Mouse (Mus musculus): ENCODE results near the gene Mrpl1. TPM values are rescaled to one million over a fixed set of nuclear protein-coding genes. Genes with fewer than 3 reads are reported as not detected.
A peak's percentile ranks its signal among the peaks of the same experiment; 100 is the strongest.

Gene Mrpl1
- total RNA-seq (2021), result 10 to 100 TPM; 24.1 to 27.5 TPM
- long read RNA-seq, experiment 1, transcript Mrpl1-201 (9 exons, 3,431 nt), result major isoform, 36 of 43 reads
- long read RNA-seq, experiment 1, partial matches to known transcripts, result 4 of 43 reads
- long read RNA-seq, experiment 1, other reads (novel, unspliced or antisense), result 3 of 43 reads
- long read RNA-seq, experiment 2, transcript Mrpl1-201 (9 exons, 3,431 nt), result major isoform, 29 of 35 reads
- long read RNA-seq, experiment 2, partial matches to known transcripts, result 3 of 35 reads
- long read RNA-seq, experiment 2, other reads (novel, unspliced or antisense), result 3 of 35 reads

DNA sequence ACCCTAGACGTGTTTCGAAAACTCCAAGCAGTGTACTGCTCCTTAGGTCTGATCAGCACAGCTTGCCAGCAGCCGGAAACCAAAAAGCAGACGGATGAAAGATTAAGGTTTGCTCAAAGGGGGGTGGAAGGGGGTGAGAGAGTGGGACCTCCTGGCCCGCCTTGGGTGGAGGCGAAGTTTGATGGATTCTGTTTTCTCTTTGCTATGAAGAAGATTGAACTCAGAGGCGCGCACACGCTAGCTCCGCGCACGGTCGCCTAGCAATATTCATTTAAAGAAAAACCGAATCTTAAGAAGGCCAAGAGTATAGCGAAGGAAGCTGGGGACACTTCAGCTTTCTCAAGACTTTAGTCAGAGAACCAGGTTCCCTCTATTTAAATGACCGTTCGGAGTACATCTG lies at the start of gene Mrpl1:
Gene Mrpl1, plus strand, starts transcription at position 35 of the 400 bp plus-strand sequence.
- peak; percentile 49 for DNase-seq

DNA sequence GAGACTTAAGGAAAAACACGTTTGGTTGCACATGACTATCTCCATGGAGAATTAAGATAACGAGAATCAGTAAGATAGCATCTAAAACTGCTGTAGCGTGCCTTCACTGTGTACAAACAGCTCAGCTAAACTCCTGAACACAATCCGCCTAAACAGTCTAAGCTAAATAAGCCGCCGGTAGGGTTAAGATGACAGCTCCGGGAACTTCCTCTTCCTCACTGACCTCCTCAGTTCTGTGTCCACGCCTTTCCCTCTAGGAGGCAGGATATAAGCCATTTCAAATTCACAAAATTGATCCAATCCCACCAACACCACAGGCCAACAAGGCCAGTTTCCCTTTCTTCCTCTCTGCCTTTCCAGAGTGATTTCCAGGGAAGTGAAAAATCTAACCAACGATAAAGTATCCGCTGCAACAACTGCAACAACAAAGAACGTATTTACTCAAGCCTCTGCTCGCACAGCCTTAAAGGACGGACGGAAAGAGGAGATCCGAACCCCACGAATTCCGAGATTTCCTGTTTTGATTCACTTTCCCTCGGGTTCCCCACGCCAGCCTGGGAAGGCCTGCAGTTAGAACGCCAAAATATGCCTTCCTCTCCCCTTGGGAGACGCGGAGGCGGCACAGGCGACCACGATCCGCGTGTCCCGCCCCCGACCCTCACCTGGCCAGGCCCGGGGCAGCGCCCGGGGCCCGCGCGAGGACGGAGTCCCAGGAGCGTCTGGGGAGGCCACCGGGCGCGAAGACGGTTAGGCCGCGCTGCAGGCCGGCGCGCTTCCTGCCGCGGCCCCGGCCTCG lies 48.6 kb upstream of the Mrpl1 start:
- DNase-seq, result peak; percentile 59

DNA sequence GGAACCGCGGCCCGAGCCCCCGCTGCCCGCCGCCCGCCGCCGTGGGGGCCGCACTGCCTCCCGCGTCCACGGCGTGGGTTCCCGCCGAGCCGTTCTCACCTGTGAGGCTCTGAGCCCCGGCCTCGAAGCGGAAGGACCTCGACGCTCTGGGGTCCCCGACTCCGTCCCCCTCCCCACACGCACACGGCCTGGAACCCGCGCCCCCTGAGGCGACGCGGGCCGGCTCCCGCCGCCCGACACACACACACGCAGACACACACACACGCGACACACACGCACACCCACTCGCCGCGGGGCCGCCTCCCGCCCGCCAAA lies 48.1 kb upstream of the Mrpl1 start:
- DNase-seq, result no peak

DNA sequence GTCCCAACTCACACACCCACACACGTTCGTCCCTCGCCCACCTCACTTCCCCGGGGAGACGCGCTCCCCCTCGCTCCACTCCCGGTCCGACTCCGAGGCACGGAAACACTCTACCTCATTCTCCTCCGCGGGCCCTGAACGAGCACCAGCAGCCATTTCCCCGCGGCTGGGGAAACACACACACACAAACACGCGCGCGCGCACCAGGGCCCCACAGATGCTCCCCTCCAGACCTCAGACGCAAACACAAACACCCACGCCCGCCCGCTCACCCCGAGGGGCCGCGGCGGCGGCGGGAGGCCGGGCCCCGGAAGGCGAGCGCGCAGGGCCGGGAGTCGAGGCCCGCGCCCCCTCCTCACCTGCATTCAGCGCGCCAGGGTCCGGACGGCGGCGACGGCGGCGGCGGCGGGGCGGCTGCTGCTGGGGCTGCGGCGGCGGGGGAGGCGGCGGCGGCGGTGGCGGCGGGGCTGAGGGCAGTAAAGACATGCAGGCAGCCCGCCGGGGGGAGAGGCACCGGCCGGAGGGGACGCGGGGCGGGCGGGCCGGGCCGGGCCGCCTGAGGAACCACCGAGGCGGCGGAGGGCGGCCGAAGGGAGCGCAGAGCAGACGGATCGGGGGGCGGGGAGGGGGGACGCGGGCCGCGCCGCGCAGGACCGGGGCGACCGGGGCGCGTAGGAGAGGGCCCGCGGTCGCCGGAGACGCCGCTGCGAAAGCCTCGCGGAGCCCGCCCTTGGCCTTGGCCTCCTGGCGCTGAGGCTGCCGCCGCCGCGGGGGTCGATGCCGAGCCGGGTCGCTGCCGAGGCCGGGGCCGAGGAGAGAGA lies 47.5 kb upstream of the Mrpl1 start:
- peak; percentile 68 for DNase-seq

DNA sequence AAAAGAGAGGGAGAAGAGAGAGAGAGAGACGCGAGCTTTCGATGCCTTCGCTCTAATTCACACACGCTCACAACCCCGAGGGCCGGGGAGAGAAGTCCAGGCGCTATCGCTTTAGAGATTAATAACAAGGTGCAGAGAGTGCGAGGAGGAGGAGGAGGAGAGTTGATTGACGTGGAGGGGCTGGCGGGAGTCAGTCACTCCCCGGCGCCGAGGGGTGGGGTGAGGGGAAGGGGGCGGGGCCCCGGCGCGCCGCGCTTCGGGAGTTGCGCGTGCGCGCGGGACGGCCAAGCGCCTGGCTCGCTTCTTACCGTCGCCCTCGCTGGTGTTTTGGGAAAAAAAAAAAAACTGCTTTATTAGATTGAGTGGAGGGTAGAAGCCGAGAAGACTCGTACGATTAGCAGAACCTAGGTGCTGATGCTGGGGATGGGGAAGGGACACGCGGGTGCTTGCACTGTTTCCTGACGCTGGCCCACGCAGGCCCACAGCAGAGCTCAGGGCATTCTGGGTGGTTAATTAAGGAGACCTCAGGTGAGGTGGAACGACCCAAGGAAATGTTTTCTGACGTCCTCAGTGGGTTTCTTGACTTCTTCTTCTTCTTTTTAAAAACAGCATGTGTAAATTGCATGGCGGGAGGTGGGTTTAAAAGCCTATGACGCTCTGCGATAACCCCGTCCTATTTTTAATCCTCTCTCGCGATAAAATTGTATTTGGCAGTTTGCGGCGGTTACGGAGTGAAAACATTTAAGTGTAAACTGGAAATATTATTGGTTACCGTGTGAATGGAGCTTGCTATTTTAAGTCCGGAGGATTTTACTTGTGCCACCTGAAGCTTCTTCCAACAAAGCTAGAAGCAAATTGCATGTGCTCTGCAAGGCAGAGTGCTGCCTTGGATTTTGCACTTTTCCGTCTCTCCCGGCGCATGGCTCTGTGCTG lies 46.6 kb upstream of the Mrpl1 start:
- DNase-seq, result peak; percentile 93

DNA sequence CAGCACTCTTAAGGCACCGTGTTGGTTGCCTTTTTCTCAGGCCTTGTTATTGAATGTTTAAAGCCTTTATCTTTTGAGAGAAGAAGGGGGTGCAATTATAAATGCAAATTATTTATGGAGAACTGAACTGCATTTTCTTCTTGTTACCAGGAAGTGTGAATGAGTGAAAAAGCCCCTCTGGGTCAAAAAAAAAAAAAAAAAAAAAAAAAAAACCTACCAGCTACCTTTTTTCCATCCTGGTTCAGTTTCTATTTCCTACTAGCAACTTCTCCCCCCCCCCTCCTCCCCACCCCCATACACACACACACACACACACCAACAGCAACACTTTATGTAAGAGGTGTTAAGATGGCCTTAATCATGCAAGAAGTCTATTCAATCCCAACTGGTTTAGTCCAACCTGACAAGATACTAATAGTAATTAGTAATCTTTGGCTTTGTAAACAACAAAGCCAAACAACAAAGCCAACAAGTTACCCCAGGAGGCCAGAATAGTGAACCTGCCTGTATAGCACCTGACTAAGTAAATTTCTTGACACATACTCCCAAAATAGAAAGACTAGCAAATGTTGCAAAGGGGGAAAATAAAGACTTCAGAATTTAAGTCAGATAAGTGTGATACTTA lies 45.8 kb upstream of the Mrpl1 start:
- DNase-seq, result no peak

DNA sequence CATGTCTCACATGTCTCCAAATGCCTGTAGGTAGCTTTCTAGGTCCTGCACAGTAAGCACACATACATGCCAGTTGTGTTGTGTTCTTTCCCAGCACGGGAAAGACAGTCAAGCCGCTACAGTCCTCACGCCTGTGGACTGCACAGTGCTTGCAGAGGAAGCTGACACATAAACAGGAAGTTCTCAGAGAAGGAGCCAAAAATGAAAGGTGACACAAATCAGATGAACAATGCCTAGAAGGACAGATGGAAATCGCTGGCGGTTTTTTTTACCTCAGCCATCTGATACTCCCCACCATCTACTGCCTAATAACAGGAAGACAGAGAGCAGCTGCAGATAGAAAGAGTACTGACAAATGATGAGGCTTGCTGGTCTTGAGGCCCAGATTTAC lies 45.3 kb upstream of the Mrpl1 start, which contains the start of gene Cnot6l:
Gene Cnot6l, minus strand, starts transcription at position 151 of the 391 bp plus-strand sequence.
- DNase-seq, result peak; percentile 37

DNA sequence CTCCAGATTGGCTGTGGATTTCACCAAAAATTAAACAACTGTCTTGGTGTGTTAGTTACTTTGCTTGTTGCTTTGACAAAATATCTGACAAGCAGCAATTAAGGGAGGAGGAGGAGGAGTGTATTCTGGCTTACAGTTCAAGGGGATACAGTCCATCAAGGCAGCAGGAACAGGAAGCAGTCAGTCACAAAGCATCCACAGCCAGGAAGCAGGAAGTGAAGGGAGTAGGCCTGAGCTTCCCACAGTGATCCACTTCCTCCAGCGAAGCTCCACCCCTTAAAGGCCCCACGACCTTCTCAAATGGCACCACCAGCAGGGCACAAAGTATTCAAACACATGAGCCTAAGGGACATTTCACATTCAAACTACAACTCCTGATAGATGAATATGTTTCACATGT lies 42.5 kb upstream of the Mrpl1 start:
- DNase-seq, result no peak

DNA sequence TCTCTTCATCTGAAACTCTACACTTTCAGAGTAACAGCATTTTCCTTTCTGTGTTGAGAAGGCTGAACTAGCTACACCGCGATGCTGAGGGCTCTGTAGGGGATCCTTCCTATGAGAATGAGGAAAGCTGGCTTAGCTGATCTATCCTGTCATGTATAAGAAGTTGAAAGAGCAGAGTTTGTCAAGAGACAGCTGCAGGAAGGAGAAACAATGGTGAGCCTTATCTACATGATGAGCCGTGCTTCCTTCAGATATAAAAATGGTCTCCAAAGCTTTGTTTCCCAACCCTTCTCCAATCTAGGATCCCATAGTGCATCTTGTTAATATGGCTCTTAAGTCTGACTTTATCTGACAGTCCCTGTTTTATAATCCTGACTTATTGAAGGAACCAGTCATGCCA lies 38.9 kb upstream of the Mrpl1 start:
- DNase-seq, result no peak

DNA sequence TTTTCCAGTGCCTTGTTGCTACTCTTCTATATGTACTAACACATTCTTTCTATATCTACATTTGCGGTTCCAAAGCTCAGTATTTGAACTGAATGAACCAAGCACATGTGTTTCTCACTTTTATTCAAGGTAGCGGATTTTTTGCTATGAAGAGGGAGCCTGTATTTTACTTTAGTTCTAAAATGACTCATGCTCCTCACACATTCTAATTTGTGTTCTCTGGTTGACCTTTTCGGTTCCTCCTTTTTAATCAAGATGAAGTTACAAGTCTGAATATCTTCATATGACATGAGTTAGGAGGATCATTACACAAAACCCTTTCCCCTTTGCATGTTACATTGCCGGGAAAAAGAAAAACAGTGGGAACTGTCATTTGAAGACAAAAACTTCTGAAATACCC lies 37.5 kb upstream of the Mrpl1 start:
- DNase-seq, result no peak

DNA sequence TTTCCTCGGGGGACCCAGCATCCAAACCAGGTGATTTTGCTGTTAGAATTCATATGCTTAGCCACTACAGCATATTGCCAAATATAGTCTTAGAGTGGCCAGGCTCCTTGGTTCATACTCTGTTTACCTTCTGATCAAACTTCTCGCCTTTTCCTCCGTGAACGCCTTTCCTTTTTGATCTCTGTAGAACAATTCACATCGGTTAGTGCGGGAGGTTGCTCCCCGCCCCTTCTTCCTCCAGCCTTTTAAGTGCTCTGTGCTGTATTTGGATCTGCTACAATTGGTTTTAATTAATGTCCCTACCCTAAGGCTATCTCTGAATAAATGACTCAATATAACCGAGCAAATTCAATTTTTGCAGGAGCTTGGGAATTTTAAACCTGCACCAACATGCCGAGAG lies 33.2 kb upstream of the Mrpl1 start:
- no peak for DNase-seq

DNA sequence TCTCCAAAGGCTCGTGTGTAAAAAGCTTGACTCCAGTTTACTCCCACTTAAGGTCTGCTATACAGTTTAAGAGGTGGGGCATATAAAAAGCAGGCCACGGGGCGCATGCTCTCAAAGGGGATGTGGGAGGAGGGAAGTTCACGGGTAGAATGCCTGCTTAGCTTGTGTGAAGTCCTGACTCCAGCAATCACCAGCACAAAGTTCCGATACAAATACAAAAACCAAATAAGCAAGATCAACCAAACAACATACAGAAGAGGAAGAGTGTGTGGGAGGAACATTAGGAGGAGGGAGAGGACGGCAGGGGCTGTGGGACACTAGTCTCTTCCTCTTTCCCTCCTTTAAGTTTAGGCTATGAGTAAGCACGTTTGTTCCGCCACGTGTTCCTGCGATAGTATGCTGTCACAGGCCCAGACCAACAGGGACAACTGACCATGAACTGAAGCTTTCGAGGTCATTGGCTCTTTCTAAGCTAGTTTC lies 32.4 kb upstream of the Mrpl1 start:
- DNase-seq, result no peak

DNA sequence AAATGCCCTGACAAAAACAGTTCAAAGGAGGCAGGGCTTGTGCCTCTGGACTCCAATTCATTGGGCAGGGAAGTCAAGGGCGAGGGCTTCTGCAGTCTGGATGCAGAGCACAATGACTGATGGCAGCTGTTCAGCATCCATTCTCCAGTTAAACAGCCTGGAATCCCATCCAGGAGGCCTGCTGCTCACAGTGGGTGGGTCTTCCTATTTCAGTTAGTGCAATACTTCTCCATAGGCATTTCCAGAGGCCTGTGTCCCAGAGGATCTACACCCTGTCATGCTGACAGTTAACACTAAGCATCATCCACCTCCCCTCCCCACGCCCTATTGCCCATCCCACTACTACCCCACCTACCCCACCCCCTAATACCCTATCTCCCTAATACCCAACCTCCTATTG lies 26.1 kb upstream of the Mrpl1 start:
- no peak for DNase-seq

DNA sequence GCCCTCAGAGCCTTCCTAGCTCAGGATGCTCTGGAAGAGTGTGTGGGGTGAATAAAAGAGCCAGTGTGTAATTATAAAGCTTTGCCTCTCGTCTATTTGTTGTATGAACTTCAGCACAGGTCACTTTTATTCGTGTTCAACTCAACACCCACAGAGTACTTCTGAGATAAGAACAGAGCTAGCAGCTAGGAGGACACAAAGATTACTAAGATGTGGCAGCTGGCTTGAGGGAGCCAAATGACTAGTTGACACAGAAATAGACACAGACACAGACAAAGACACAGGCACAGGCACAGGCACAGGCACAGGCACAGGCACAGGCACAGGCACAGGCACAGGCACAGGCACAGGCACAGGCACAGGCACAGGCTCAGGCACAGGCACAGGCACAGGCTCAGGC lies 25.3 kb upstream of the Mrpl1 start:
- no peak for DNase-seq

DNA sequence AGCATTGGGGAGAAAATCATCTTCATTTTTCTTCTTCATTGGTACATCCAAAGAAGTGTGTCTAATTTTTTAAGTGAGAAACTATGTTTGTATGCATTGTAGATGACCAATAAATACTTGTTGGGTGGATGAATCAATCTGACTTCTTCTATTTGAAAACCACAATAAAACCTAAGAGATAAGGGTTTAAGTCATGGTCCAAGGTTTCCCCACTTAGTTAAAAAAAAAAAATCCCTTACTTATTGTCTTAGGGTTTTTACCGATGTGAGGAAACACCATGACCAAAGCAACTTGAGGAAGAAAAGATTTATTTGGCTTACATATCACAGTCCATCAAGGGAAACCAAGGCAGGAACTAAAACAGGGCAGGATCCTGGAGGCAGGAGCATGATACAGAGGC lies 19.5 kb upstream of the Mrpl1 start:
- DNase-seq, result no peak

DNA sequence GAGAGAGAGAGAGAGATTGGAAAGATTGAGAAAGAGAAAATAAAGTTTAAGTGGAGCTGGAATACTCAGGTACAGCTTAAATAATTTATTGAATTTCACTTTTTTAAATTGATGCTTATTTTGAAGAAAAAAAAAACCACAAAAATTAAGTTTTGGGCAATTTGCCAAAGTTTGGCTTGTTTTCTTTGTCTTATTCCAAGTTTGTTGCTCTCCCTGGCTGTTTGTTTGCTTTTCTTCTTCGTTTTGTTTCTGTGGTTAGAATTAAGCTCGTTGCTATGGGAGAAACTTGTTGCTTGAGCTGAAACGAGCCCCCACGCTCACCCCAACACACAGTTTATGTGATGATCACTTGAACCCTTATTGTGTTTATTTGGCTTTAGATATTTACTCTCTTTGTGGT lies 18.0 kb upstream of the Mrpl1 start:
- DNase-seq, result no peak

DNA sequence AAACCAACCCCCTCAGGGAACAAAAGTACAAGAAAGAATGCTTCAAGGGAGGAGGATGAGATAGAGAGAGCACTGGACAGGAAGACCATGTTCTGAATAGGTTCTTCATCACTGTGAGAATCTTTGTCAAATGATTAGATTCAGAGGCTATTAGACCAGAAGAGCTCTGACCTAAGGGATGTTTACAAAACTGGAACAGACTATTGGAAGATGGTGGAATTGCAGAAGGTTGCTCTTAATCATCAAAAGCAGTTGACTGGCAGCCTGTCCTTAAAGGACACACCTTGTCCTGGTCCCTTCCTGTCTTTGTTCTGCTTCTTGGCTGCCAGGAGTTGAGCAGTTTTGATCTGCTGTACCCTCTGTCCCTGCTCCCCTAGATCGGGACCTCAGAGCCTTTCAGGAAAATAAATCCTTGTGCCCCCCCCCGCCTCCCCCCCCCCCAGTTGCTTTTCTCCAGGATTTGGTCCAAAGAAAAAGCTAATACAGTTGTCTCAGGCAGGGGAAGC lies 12.7 kb upstream of the Mrpl1 start:
- no peak for DNase-seq

DNA sequence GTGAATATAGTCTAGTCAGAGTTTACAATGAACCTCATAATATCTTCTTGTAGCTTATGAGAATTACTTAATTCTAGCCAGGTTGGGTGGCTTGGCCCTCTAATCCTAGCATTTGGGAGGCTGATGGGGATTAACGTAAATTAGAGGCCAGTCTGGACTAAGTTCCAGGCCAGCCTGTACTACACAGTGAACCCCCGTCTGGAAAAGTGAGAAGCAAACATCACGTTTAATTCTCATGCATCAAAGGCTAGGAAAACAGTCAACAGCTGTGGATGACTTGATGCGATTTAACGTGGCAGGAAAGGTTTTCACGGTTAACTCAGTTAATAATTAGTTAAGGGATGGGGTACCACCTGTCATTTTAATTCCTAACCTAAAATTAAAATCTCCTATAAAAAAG lies 11.0 kb upstream of the Mrpl1 start:
- no peak for DNase-seq

DNA sequence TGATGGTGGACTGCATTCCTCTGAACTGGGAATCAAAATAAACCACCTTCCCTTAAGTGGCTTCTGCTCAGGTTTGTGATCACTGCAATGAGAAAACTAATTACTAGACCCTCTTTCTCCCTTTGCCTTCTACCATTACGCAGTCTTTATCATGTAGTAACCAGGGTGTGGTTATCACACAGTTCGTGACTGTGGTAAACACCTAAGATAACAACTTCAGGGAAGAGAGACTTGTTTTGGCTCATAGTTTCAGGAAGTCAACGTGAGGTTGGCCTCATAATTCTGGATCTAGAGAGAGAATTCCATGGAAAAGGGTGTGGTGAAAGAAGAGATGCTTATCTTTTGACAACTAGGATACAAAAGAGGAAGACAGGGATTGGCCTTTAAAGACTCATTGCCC lies 9.0 kb upstream of the Mrpl1 start:
- no peak for DNase-seq

DNA sequence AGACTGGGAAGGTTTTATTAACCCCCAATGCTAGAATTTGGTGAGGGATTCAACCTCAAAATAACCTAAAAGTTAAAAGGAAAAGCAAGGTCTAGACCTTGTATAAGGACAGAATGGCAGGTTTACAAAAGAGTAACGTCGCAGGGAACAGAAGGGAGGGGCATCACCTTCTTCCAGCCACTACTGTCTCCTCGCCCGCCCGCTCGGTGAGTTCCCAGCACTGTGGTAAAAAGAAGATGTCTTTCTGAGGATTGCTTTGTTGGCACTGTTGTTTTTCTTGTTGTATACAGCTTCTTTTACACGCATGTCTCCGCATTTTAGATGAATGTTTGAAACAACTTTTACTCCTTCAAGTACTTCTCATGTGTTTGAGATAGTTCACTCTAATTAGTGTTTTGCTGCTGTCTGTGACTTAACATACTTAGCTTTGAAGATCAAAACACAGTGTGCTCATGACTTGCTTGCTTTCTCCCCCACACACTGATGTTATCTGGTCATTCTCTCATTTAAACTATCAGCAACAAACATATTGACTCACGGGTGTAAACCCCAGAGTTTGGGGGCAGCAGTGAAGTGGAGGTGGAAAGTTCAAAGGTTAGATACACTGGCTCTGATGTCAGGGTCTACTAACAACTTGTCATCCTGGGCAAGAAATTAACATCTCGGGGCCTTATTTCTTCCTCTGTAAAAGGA lies 7.7 kb upstream of the Mrpl1 start:
- no peak for DNase-seq

DNA sequence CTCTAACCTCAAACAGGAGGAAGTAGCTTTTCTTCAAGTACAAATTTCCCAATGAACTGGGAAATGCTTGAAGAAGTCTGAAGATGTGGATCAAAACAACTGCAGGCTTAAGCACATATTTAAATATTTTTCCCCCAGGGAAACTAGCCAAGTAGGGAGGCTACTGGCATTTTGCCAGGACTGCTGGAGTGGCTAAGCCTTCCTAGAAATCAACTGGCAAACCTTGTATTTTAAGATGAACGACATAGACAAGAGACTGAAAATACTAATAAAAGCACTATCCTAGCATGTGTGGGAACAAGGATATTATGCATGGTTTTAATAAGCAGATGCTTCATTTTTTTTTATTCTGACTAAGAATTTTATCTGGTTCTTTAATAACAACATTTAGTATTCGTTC lies 2.4 kb upstream of the Mrpl1 start:
- DNase-seq, result peak; percentile 80

Measured in adrenal gland, postnatal 10 days (tissue).